Mouse (Mus musculus) intestine, embryonic 14.5 days (tissue): ENCODE data around the gene Lexm. TPM values are rescaled to one million over a fixed set of nuclear protein-coding genes. Genes with fewer than 3 reads are reported as not detected.

Experiments used
- ATAC-seq: fragments of 200-750 bp; cut with Nextera tagmentation; replicated peaks from 2 replicates; pipeline ENCODE4 v1.8.0; 2017; ENCODE audit warnings: low read depth, moderate number of reproducible peaks, moderate TSS enrichment, moderate library complexity; ENCODE audit not compliant: low FRiP score, low TSS enrichment
- DNase-seq: peaks from one replicate; pipeline ENCODE4 v3.0.0-alpha.2; 2018; ENCODE audit warnings: low spot score
- H3K27ac ChIP-seq: fragments of 300-500 bp; sonication (generic); 2 replicates; pipeline ENCODE4 v1.5.1; 2014; ENCODE audit warnings: low read depth, mild to moderate bottlenecking, control low read depth
- H3K27me3 ChIP-seq: fragments of 300-500 bp; sonication (generic); replicated peaks from 2 replicates; pipeline ENCODE4 v1.6.1; 2014; ENCODE audit warnings: low read length, control low read depth; ENCODE audit not compliant: control insufficient read depth, insufficient read depth
- H3K36me3 ChIP-seq: fragments of 300-500 bp; sonication (generic); 2 replicates; pipeline ENCODE4 v1.6.1; 2014; ENCODE audit warnings: low read length, control low read depth; ENCODE audit not compliant: control insufficient read depth, insufficient read depth
- H3K4me1 ChIP-seq: fragments of 300-500 bp; sonication (generic); replicated peaks from 2 replicates; pipeline ENCODE4 v1.6.1; 2014; ENCODE audit warnings: low read length, control low read depth, mixed read lengths; ENCODE audit not compliant: control insufficient read depth, insufficient read depth
- H3K4me2 ChIP-seq: fragments of 300-500 bp; sonication (generic); 2 replicates; pipeline ENCODE4 v1.6.1; 2014; ENCODE audit warnings: low read length
- H3K4me3 ChIP-seq: fragments of 300-500 bp; sonication (generic); 2 replicates; pipeline ENCODE4 v1.5.1; 2014; ENCODE audit warnings: low read depth, low read length, control low read depth, mixed read lengths
- H3K9ac ChIP-seq: fragments of 300-500 bp; sonication (generic); 2 replicates; pipeline ENCODE4 v1.6.1; 2014; ENCODE audit warnings: mild to moderate bottlenecking, low read length
- H3K9me3 ChIP-seq: fragments of 300-500 bp; sonication (generic); 2 replicates; pipeline ENCODE4 v1.6.1; 2016; ENCODE audit warnings: low read length, control low read depth; ENCODE audit not compliant: control insufficient read depth
- WGBS: fragments of 180-500 bp; shearing (Covaris S2); extraction: QIAGEN DNeasy Blood & Tissue Kit; methylation state at CpG from one replicate; pipeline ENCODE4 v1.1.7; 2014; 5-methylcytosine and 5-hydroxymethylcytosine counted together
- polyA plus RNA-seq: library from polyadenylated mRNA; unstranded; fragments of >200 nt; fragmentation: Nextera tagmentation; extraction: Ambion mirVana; gene quantifications from 2 replicates; pipeline ENCODE4 v1.2.1, GENCODE M21; 2014

Gene Lexm
- polyA plus RNA-seq, 1 experiment from 2014 or later = 0.39 TPM

DNA sequence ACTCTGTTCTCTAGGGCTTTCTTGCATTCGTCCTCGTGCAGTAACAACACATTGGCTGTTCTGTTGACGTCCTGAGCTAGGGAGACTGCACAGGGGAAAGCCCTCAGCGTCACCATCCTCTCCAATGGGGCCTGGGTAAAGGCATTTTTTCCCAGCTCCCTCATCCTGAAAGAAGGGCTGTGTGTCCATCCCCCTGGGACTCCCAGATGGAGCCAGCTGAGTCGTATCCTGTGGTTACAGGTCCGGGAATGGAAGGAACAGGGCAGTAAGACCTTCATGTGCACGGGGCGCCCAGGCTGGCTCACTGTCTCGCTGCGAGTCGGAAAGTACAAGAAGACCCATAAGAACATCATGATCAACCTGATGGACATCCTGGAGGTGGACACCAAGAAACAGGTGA is 52.9 kb downstream of the Lexm start:
- ATAC-seq (no peak), DNase-seq (no peak)
- Histone ChIP-seq H3K9ac (no peak overlapping the region), H3K36me3 (peaks cover 43% of the 10 kb centered on the region), H3K27ac (no peak overlapping the region), H3K4me3 (no peak overlapping the region), H3K27me3 (no peaks in the 10 kb centered on the region), H3K4me1 (peaks cover 31% of the 10 kb centered on the region), H3K4me2 (no peak overlapping the region), H3K9me3 (no peaks in the 10 kb centered on the region)
- WGBS = 87% methylated on average over 11 of the region's 11 CpGs

DNA sequence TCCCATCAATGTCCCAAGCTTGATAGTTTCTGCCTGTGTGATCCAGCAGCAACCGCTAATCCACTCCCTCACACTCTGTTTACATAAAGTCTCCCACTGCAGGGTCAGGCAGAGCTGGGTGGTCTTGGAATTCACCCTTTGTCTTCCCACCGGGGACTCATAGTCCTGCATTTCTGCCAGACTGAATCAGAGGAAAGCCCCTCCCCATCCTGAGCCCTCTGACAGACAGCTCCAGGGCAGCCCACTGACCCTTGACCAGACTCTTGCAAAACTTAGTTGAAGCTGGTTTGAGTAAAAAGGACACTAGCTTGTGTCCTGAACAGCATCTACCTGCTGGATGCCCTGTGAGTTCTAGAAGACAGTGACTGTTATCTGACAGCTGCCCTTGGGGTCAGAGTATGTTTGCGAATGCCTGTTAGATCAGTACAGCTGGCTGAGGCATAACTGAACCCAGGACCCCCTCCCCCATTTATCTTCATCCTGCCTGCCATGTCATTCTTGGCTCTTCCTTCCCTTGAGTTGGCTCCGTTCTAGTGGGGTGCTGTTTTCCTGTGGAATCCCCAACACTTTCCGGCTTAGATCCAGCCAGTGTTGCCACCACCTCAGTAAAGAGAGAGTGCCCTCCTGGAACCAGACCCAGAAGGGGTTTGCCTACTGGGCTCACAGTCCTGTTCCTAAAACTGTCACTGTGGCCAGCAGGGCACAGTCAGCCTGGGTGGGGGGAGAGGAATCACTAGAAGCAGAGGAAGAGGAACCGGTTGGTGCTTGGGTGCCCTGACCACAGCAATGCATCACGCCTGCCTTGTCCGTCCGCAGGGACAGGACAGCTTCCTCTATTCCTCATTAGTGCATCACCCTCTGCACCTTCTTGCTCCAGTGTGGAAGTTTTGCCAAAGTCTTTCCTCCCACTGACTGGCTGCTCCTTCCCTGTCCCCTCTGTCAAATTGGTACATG is 53.9 kb downstream of the Lexm start:
- peak overlapping the region; percentile 23; the same call in 1 of the 2 replicates for H3K9ac ChIP-seq
- H3K4me2 ChIP-seq = peak overlapping the region; percentile 55
- ATAC-seq (no peak), DNase-seq (no peak)
- peak overlapping the region; percentile 90 for H3K4me3 ChIP-seq
- no peaks in the 10 kb centered on the region for H3K27me3 ChIP-seq
- H3K27ac ChIP-seq = no peak overlapping the region
- H3K9me3 ChIP-seq = no peaks in the 10 kb centered on the region
- H3K4me1 ChIP-seq = peaks cover 31% of the 10 kb centered on the region
- H3K36me3 ChIP-seq = peaks cover 39% of the 10 kb centered on the region
- WGBS = 33% methylated on average over 9 of the region's 9 CpGs

DNA sequence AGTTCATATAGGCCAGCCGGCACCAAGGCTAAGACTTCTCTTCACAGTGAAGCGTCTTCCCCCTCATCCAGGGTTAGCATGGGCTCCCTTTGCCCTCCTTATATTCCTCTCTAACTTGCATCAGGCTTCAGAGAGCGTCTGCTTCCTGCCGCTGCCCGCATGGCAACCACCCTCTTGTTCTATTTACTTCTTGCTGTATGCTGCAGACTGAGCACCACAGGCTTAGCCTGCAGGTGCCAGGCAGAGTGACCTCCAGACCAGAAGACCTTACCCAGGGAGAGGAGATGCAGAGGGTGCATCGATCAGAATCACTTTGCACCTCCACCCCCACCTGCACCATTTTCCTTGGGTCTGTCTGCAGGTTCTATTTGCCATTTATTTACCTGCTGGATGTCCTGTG is 55.0 kb downstream of the Lexm start:
- DNase-seq (no peak), ATAC-seq (no peak)
- Histone ChIP-seq H3K27ac (no peak overlapping the region), H3K4me1 (peaks cover 31% of the 10 kb centered on the region), H3K4me2 (peak overlapping the region; percentile 55), H3K36me3 (peaks cover 29% of the 10 kb centered on the region), H3K27me3 (no peaks in the 10 kb centered on the region), H3K4me3 (peak overlapping the region; percentile 90), H3K9me3 (no peaks in the 10 kb centered on the region), H3K9ac (peak overlapping the region; percentile 62)
- 4% methylated on average over 6 of the region's 6 CpGs for WGBS

DNA sequence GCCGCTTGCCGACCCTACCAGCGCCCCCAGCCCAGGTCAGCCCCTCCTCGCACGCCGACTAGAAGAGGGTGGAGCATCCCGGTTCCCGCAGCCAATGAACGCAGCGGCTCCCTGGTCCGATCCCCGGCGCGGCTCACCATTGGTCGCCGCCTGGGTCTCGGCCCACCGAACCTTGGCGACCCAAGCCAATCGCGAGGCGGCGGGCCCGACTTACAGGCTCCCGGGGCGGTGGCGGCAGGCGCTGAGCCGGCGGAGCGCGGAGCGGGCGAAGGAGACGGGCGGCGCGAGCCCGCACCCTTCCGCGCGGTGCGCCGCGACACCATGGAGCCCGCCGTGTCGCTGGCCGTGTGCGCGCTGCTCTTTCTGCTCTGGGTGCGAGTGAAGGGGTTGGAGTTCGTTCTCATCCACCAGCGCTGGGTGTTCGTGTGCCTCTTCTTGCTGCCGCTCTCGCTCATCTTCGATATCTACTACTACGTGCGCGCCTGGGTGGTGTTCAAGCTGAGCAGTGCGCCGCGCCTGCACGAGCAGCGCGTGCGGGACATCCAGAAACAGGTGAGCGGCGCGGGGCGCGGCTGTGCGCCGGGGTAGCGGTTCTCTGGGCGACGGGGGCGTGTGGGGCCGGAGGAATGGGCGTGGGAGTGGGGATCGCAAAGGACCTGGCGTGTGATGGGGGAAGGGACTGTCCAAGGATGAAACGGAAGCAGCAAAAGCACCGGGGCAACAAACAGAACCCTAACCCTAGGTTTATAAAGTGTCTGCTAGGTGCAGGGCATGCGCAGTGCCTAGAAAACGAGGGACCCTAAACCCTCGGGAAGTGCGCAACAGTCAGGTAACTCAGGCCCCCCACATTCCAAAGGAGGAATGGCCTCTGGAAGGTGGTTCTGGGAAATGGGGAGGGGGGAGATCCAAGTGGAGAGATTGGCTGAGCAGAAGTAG is 55.9 kb downstream of the Lexm start, which contains the start of gene Dhcr24:
TSS of gene Dhcr24 (plus strand) at position 193 of the 936 bp plus-strand sequence.
- H3K27ac ChIP-seq = peak within 1 kb of the TSS; percentile 76
- 1% methylated on average over 85 of the region's 89 CpGs for WGBS
- H3K9me3 ChIP-seq = no peaks in the 10 kb centered on the region

DNA sequence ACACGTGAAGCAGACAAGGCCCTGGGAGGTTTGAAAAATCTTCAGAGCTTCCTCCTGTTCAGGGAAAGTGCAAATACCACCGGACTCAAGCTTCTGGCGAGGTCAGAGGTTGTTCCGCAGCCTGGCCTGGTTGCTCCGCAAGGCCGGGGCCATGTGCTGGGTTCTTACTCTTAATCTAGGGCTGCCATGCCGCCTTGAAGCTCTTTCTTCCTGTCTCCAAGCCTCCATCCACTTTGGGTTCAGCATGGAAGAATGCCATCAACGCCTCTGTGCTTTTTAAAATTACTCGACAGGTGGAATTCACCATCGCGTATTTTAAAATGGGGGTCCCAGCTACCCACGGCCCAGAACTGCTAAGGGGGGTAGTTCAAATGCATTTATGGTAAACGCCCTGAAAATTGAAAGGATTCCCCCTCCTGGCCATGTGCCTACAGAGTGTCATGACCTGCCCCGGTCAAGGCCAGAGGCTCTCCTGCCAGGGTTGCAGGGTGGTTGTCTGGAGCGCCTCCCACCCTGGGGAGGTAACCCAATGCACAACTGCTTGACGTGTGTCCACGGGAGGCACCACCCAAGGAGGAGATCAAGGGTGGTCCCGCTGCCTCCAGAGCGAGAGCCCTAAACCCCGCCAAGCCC is 56.7 kb downstream of the Lexm start:
- peak overlapping the region; percentile 55 for H3K4me2 ChIP-seq
- H3K27ac ChIP-seq = peak overlapping the region; percentile 76
- peak overlapping the region; percentile 90 for H3K4me3 ChIP-seq
- H3K9me3 ChIP-seq = no peaks in the 10 kb centered on the region
- peak overlapping the region; percentile 2; the same call in 1 of the 2 replicates for H3K9ac ChIP-seq
- ATAC-seq = peak; percentile 80
- under 1% methylated on average over 20 of the region's 20 CpGs for WGBS
- peak; percentile 88 for DNase-seq
- H3K27me3 ChIP-seq = no peaks in the 10 kb centered on the region
- peaks cover 12% of the 10 kb centered on the region for H3K36me3 ChIP-seq
- peaks cover 31% of the 10 kb centered on the region for H3K4me1 ChIP-seq

More for the DNA sequence above, 55.9 kb downstream of the Lexm start, which contains the start of gene Dhcr24:
- Histone ChIP-seq H3K27me3 (no peaks in the 10 kb centered on the region), H3K9ac (peak within 1 kb of the TSS; percentile 62), H3K36me3 (peaks cover 20% of the 10 kb centered on the region), H3K4me2 (peak within 1 kb of the TSS; percentile 55), H3K4me3 (peak within 1 kb of the TSS; percentile 90), H3K4me1 (peaks cover 31% of the 10 kb centered on the region)
- DNase-seq = no peak
- ATAC-seq = peak; percentile 98

DNA sequence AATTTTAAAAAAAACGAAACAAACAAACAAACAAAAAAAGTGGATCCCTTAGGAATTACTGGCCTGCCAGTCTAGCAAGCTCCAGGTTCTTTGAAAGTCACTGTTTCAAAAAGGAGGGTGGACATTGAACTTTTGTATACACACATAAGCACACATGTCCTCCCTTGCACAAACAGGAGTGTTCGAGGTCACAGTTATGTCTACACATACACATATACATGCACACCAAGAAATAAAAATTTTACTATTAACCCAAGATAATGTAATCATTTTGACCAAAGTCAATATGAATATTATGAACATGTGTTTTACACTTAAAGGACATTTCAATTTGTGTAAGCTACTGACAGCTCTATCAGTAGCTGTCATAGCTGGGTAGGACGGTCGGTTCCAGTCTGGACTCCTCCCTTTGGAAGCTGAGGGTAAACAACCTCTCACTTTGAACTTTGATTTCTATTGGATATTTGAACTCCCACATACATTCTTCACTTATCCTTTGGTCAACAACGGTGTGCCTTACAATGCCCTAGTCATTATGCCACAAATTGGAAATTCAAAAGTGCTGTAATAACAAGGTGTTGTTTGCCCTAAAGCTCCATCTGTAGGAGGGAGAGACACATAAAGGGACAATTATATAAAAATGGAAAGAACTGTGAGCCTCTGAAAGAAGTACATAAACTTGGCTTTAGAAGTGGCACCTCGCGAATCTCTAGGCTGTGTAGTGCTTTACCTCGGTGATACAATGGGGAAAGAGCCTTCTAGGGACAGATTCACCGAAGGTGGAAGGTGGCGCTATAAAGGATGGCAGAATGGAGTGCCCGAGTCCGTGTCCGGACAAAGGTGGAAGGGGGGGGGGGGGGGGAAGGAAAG is 57.5 kb downstream of the Lexm start:
- ATAC-seq = no peak
- no peak overlapping the region; the same call in 1 of the 2 replicates for H3K9ac ChIP-seq

DNA sequence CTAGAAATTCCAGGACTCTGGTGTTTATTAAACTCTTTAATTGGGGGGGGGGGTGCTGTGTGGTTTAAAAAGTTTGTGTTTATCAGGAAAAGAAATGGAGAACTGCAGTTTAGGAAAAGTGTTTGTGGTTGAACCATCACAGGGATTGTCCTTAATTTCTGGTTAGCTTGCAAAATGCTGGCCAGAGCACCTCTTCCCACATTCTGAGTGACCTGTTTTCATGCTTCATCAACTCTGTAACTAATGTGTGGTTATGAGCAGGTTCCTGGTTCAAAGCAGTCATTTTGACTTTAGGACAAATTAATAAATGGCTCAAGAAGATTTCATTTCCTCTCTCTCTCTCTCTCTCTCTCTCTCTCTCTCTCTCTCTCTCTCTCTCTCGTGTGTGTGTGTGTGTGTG is 59.1 kb downstream of the Lexm start:
- Histone ChIP-seq H3K4me1 (peaks cover 18% of the 10 kb centered on the region), H3K4me3 (no peak overlapping the region), H3K27ac (no peak overlapping the region), H3K27me3 (no peaks in the 10 kb centered on the region), H3K4me2 (no peak overlapping the region), H3K36me3 (no peaks in the 10 kb centered on the region), H3K9me3 (no peaks in the 10 kb centered on the region), H3K9ac (no peak overlapping the region)
- no peak for DNase-seq
- ATAC-seq = no peak
- WGBS = no CpG with 5 or more reads among the region's 1 CpGs

More for the DNA sequence above, 57.5 kb downstream of the Lexm start:
- H3K4me3 ChIP-seq = peak overlapping the region; percentile 90; the same call in 1 of the 2 replicates
- H3K27me3 ChIP-seq = no peaks in the 10 kb centered on the region
- peak overlapping the region; percentile 76 for H3K27ac ChIP-seq
- peak overlapping the region; percentile 55 for H3K4me2 ChIP-seq
- no peaks in the 10 kb centered on the region for H3K9me3 ChIP-seq
- WGBS = 29% methylated on average over 13 of the region's 13 CpGs
- DNase-seq = no peak
- H3K4me1 ChIP-seq = peaks cover 31% of the 10 kb centered on the region
- H3K36me3 ChIP-seq = peaks cover 6% of the 10 kb centered on the region; the same call in 1 of the 2 replicates
